Mouse (Mus musculus): Measurements from ENCODE around the gene Zswim7. TPM values are rescaled to one million over a fixed set of nuclear protein-coding genes. Genes with fewer than 3 reads are reported as not detected.

Zswim7 gene
- polyA plus RNA-seq, 1 experiment from 2014 or later: 11.2 TPM

DNA sequence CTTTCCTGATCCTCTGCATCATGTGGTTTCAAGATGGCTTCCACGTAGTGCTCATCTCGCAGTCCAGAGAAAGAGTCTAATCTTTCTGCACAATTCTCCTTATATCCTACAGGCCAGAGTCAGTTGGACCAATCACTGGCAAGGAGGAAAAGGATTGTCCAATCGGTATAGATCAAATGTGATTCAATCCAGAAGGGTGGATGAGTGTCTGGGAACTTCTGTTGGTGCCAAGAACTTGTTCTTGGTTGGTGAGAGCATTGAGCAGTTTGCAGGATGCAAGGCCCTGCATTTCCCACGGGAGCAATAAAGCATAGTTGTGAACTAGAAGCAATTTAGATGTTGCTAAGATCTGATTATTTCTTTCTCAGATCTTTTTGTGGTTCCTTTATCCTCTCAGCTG lies 36.7 kb downstream of the Zswim7 start:
- Histone ChIP-seq H3K36me3 (ENCODE audit: control insufficient read depth, insufficient read depth) (no peaks in the 10 kb centered on the region), H3K9ac (replicated peaks; ENCODE audit: low read depth, low read length) (no peak overlapping the region), H3K27ac (ENCODE audit: low read length) (no peak overlapping the region), H3K4me1 (replicated peaks; ENCODE audit: control insufficient read depth, insufficient read depth, low read length) (peaks cover 12% of the 10 kb centered on the region), H3K27me3 (replicated peaks; ENCODE audit: control insufficient read depth, insufficient read depth, low read length) (peaks cover 6% of the 10 kb centered on the region; the same call in 1 of the 2 replicates), H3K4me3 (replicated peaks; ENCODE audit: low read length) (no peak overlapping the region), H3K9me3 (ENCODE audit: control insufficient read depth, low read length) (no peaks in the 10 kb centered on the region), H3K4me2 (ENCODE audit: low read length) (no peak overlapping the region)
- 88% methylated on average over 4 of the region's 4 CpGs for WGBS
- ATAC-seq: no peak

DNA sequence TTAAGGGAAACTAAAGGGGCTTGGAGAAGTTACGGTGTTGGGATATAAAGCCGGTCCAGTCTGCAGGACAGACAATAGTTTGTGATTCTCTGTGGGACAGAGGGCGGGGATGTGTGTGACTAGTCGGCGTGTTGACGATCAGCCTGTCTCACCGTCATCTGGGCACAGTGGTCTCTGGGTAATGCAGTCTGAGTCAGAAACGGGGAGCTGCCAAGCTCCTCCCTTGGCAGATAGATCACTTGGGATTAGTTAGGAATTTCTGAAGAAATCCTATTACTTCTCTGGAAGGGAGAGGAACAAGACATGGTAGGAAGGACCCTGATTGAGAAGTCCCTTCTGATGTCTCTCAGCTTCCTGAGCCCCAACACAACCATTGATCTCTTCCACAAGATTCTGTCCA lies 37.3 kb downstream of the Zswim7 start:
- Histone ChIP-seq H3K4me1 (replicated peaks; ENCODE audit: control insufficient read depth, insufficient read depth, low read length) (peaks cover 6% of the 10 kb centered on the region), H3K9ac (replicated peaks; ENCODE audit: low read depth, low read length) (no peak overlapping the region), H3K36me3 (ENCODE audit: control insufficient read depth, insufficient read depth) (no peaks in the 10 kb centered on the region), H3K27ac (ENCODE audit: low read length) (no peak overlapping the region), H3K4me2 (ENCODE audit: low read length) (no peak overlapping the region), H3K27me3 (replicated peaks; ENCODE audit: control insufficient read depth, insufficient read depth, low read length) (peaks cover 5% of the 10 kb centered on the region; the same call in 1 of the 2 replicates), H3K9me3 (ENCODE audit: control insufficient read depth, low read length) (no peaks in the 10 kb centered on the region), H3K4me3 (replicated peaks; ENCODE audit: low read length) (no peak overlapping the region)
- ATAC-seq: no peak
- WGBS: 84% methylated on average over 8 of the region's 8 CpGs

DNA sequence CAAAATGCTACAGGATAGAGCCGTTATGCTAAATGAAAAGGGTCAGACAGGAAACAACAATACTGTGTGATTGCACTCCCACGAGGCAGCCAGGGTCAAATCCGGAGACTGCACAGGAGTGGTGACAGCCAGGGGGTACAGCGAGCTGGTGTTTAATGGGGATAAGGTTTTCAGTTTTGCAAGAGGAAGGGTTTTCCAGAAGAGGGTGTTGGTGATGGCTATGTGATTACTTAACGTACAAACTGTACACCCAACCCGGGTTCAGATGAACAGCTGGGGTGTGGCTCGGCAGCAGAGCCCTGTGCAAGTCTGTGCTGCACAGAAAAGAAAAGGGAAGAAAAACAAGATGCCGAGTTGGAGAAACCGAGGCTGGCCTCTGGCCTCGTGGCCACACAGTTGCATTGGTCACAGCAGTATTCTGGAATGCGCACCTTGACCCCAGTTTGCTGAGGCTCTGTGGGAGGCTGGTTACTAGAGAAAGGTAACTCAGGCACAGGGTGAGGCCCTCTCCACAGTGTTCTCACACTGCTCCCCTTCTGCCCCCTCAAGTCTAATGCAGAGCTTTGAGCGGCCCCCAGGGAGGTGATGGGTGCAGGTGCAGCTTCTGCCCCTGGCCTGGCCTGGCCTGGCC lies 40.4 kb downstream of the Zswim7 start:
- ATAC-seq: no peak
- H3K4me2 ChIP-seq (ENCODE audit: low read length): no peak overlapping the region
- no peaks in the 10 kb centered on the region for H3K27me3 ChIP-seq (replicated peaks; ENCODE audit: control insufficient read depth, insufficient read depth, low read length)
- H3K4me3 ChIP-seq (replicated peaks; ENCODE audit: low read length): no peak overlapping the region
- H3K27ac ChIP-seq (ENCODE audit: low read length): no peak overlapping the region
- H3K36me3 ChIP-seq (ENCODE audit: control insufficient read depth, insufficient read depth): no peaks in the 10 kb centered on the region
- 82% methylated on average over 12 of the region's 12 CpGs for WGBS
- no peaks in the 10 kb centered on the region for H3K4me1 ChIP-seq (replicated peaks; ENCODE audit: control insufficient read depth, insufficient read depth, low read length)
- no peaks in the 10 kb centered on the region for H3K9me3 ChIP-seq (ENCODE audit: control insufficient read depth, low read length)
- no peak overlapping the region for H3K9ac ChIP-seq (replicated peaks; ENCODE audit: low read depth, low read length)

DNA sequence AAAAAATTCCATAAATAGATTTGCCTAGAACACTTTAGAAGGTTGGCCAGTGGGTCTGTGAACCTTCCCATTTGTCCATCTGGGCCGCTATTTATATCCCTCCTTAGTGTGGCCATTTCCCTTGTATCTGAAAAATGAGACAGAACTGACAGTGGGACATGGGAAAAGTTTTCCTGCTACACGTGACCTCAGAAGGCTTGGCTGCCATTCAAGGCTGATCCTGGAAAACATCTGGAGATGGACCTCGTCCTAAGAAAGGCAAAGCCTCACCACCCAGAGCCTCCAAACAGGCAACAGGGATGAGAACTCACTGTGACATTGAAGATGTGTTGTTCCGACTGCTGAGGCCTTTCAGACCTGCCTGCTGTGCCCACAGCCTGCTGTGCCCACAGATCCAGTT lies 56.4 kb downstream of the Zswim7 start:
- 82% methylated on average over 4 of the region's 4 CpGs for WGBS
- H3K27me3 ChIP-seq (replicated peaks; ENCODE audit: control insufficient read depth, insufficient read depth, low read length): no peaks in the 10 kb centered on the region
- no peaks in the 10 kb centered on the region for H3K4me1 ChIP-seq (replicated peaks; ENCODE audit: control insufficient read depth, insufficient read depth, low read length)
- H3K27ac ChIP-seq (ENCODE audit: low read length): no peak overlapping the region
- no peaks in the 10 kb centered on the region for H3K36me3 ChIP-seq (ENCODE audit: control insufficient read depth, insufficient read depth)
- no peak overlapping the region for H3K4me3 ChIP-seq (replicated peaks; ENCODE audit: low read length)
- no peaks in the 10 kb centered on the region for H3K9me3 ChIP-seq (ENCODE audit: control insufficient read depth, low read length)
- no peak overlapping the region for H3K4me2 ChIP-seq (ENCODE audit: low read length)
- no peak for ATAC-seq
- no peak overlapping the region for H3K9ac ChIP-seq (replicated peaks; ENCODE audit: low read depth, low read length)

DNA sequence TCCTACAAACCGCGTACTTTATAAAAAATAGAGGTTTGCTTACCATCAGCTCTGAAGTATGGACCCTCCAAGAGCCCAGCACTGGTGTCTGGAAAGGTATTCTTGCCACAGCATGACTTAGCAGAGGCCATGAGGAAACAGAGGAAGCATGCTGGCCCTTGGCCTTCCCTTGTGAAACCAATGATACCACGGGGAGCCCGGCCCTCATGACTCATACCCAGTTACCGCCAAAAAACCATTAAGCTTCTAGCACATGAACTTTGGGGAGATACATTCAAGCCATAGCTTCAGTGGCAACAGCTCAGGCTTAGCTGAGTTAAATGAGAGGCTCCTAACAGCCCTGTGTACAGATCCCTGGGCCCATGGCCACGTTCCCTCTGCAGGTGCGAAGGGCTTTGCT lies 57.2 kb downstream of the Zswim7 start:
- Histone ChIP-seq H3K27ac (ENCODE audit: low read length) (no peak overlapping the region), H3K4me2 (ENCODE audit: low read length) (no peak overlapping the region), H3K9ac (replicated peaks; ENCODE audit: low read depth, low read length) (no peak overlapping the region), H3K4me1 (replicated peaks; ENCODE audit: control insufficient read depth, insufficient read depth, low read length) (no peaks in the 10 kb centered on the region), H3K27me3 (replicated peaks; ENCODE audit: control insufficient read depth, insufficient read depth, low read length) (no peaks in the 10 kb centered on the region), H3K4me3 (replicated peaks; ENCODE audit: low read length) (no peak overlapping the region), H3K9me3 (ENCODE audit: control insufficient read depth, low read length) (no peaks in the 10 kb centered on the region), H3K36me3 (ENCODE audit: control insufficient read depth, insufficient read depth) (no peaks in the 10 kb centered on the region)
- 94% methylated on average over 7 of the region's 7 CpGs for WGBS
- ATAC-seq: no peak

DNA sequence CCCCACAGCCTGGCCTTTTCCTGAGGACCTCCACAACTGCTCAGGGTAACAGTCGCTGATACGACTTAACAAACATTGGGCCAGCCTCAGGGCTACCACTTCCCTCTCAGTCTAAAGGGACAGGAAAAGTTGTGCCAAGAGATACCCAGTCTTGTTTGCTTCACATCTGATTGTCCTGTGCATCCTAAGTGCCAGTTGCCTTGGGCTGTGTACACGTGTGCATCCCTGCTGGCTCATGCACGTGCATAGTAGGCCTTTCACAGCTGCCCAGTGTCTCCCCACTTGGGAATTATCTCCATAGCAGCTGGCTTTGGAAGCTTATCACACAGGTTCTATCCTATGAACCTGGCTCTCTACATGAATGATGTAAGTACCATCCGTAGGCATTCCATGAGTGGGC lies 57.8 kb downstream of the Zswim7 start:
- no peaks in the 10 kb centered on the region for H3K9me3 ChIP-seq (ENCODE audit: control insufficient read depth, low read length)
- whole genome bisulfite sequencing: 91% methylated on average over 5 of the region's 5 CpGs
- no peak overlapping the region for H3K27ac ChIP-seq (ENCODE audit: low read length)
- no peaks in the 10 kb centered on the region for H3K36me3 ChIP-seq (ENCODE audit: control insufficient read depth, insufficient read depth)
- H3K4me1 ChIP-seq (replicated peaks; ENCODE audit: control insufficient read depth, insufficient read depth, low read length): no peaks in the 10 kb centered on the region
- no peak for ATAC-seq
- no peak overlapping the region for H3K4me2 ChIP-seq (ENCODE audit: low read length)
- no peaks in the 10 kb centered on the region for H3K27me3 ChIP-seq (replicated peaks; ENCODE audit: control insufficient read depth, insufficient read depth, low read length)
- H3K4me3 ChIP-seq (replicated peaks; ENCODE audit: low read length): no peak overlapping the region
- H3K9ac ChIP-seq (replicated peaks; ENCODE audit: low read depth, low read length): no peak overlapping the region

DNA sequence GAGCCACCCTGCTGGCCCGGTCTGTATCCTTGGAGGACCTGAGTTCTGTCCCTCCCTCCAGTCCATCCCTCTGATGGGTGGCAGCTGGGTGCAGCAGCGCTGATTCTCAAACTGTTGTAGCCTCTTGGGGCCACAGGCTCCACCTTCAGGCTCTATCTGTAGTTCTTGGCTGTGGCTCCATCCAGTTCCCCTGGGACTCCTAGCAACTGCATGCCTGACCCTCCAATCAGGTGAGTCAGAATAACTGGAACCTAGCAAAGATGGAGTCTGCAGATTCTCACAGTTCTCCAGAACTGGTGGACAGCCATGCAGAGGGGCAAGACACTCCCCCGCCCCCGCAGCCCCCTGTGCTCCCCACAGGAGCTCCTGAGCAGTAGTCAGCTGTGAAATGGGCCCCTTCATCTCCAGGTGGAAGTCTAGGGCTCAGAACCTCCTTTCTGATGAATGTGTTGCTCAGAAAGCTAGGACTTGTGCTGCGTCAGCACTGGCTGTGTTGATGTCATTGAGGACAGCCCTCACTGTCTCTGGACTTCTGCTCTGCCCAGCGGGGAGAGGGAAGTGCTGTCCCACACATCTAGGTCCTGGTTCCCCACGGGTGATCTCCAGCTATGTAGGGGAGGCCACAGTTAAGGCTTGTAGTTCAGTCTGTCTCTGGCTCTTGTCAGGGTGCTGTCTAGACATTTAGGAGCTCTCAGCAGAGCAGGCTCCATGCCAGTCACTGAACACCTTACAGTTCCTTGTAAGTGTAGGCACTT lies 60.2 kb downstream of the Zswim7 start:
- H3K4me1 ChIP-seq (replicated peaks; ENCODE audit: control insufficient read depth, insufficient read depth, low read length): no peaks in the 10 kb centered on the region
- H3K27me3 ChIP-seq (replicated peaks; ENCODE audit: control insufficient read depth, insufficient read depth, low read length): no peaks in the 10 kb centered on the region
- H3K9me3 ChIP-seq (ENCODE audit: control insufficient read depth, low read length): no peaks in the 10 kb centered on the region
- 82% methylated on average over 7 of the region's 7 CpGs for WGBS
- no peak overlapping the region for H3K4me2 ChIP-seq (ENCODE audit: low read length)
- H3K4me3 ChIP-seq (replicated peaks; ENCODE audit: low read length): no peak overlapping the region
- no peak overlapping the region for H3K9ac ChIP-seq (replicated peaks; ENCODE audit: low read depth, low read length)
- H3K27ac ChIP-seq (ENCODE audit: low read length): no peak overlapping the region
- no peak for ATAC-seq
- H3K36me3 ChIP-seq (ENCODE audit: control insufficient read depth, insufficient read depth): no peaks in the 10 kb centered on the region

DNA sequence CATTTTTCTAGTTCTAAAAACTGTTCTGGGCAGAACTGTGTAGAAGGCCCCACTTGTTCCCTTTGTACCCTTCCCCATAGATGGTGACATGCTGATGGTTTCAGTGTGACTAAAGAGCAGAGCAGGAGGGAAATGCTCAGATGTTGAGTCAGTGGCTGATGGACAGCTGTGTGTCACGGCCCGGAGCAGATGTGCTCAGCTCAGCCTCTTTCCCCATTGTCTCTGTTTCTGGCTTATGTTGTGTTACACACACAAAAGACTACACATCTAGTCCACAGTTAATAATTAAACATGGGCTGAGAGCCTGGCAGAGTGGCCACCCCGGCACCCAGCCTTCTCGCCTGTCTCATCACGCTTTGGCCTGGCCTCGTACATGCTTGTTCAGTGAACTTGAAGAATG lies 63.4 kb downstream of the Zswim7 start:
- ATAC-seq: no peak
- 60% methylated on average over 6 of the region's 6 CpGs for WGBS
- H3K9me3 ChIP-seq (ENCODE audit: control insufficient read depth, low read length): no peaks in the 10 kb centered on the region
- H3K4me1 ChIP-seq (replicated peaks; ENCODE audit: control insufficient read depth, insufficient read depth, low read length): no peaks in the 10 kb centered on the region
- no peak overlapping the region for H3K4me2 ChIP-seq (ENCODE audit: low read length)
- no peak overlapping the region for H3K9ac ChIP-seq (replicated peaks; ENCODE audit: low read depth, low read length)
- no peak overlapping the region for H3K27ac ChIP-seq (ENCODE audit: low read length)
- H3K36me3 ChIP-seq (ENCODE audit: control insufficient read depth, insufficient read depth): no peaks in the 10 kb centered on the region
- H3K27me3 ChIP-seq (replicated peaks; ENCODE audit: control insufficient read depth, insufficient read depth, low read length): no peaks in the 10 kb centered on the region
- no peak overlapping the region for H3K4me3 ChIP-seq (replicated peaks; ENCODE audit: low read length)
